Mouse (Mus musculus) neural tube, embryonic 13.5 days (tissue): Measurements from ENCODE around the gene Rnf185. TPM values are rescaled to one million over a fixed set of nuclear protein-coding genes. Genes with fewer than 3 reads are reported as not detected.
A peak's percentile ranks its signal among the peaks of the same experiment; 100 is the strongest.

Experiments
- ATAC-seq: fragments of 200-750 bp; cut with Nextera tagmentation; 2 replicates; pipeline ENCODE4 v1.8.0; 2017; ENCODE audit warnings: low read depth, mild to moderate bottlenecking, moderate TSS enrichment, moderate library complexity
- H3K27ac ChIP-seq: fragments of 300-500 bp; sonication (generic); replicated peaks from 2 replicates; pipeline ENCODE4 v1.5.1; 2015; ENCODE audit warnings: moderate library complexity, mild to moderate bottlenecking, inconsistent platforms
- H3K27me3 ChIP-seq: fragments of 300-500 bp; sonication (generic); 2 replicates; pipeline ENCODE4 v1.6.1; 2015; ENCODE audit warnings: mild to moderate bottlenecking, inconsistent platforms
- H3K36me3 ChIP-seq: fragments of 300-500 bp; sonication (generic); 2 replicates; pipeline ENCODE4 v1.6.1; 2015; ENCODE audit warnings: mild to moderate bottlenecking, inconsistent platforms
- H3K4me1 ChIP-seq: fragments of 300-500 bp; sonication (generic); replicated peaks from 2 replicates; pipeline ENCODE4 v1.6.1; 2015; ENCODE audit warnings: inconsistent platforms
- H3K4me2 ChIP-seq: fragments of 300-500 bp; sonication (generic); 2 replicates; pipeline ENCODE4 v1.6.1; 2015; ENCODE audit warnings: inconsistent platforms, mild to moderate bottlenecking, moderate library complexity
- H3K4me3 ChIP-seq: fragments of 300-500 bp; sonication (generic); 2 replicates; pipeline ENCODE4 v1.5.1; 2015; ENCODE audit warnings: mild to moderate bottlenecking, inconsistent platforms
- H3K9ac ChIP-seq: fragments of 300-500 bp; sonication (generic); 2 replicates; pipeline ENCODE4 v1.6.1; 2015; ENCODE audit warnings: moderate library complexity, mild to moderate bottlenecking, inconsistent platforms
- H3K9me3 ChIP-seq: fragments of 300-500 bp; sonication (generic); 2 replicates; pipeline ENCODE4 v1.6.1; 2016; ENCODE audit warnings: inconsistent platforms
- WGBS: fragments of 180-500 bp; shearing (Covaris S2); methylation state at CpG from one replicate; pipeline ENCODE4 v1.1.7; 2015; 5-methylcytosine and 5-hydroxymethylcytosine counted together
- polyA plus RNA-seq: library from polyadenylated mRNA; unstranded; fragments of >200 nt; fragmentation: Nextera tagmentation; extraction: Ambion mirVana; gene quantifications from 2 replicates; pipeline ENCODE4 v1.2.1, GENCODE M21; 2015

The Rnf185 gene
- polyA plus RNA-seq, 1 experiment from 2014 or later, result 41.8 TPM

DNA sequence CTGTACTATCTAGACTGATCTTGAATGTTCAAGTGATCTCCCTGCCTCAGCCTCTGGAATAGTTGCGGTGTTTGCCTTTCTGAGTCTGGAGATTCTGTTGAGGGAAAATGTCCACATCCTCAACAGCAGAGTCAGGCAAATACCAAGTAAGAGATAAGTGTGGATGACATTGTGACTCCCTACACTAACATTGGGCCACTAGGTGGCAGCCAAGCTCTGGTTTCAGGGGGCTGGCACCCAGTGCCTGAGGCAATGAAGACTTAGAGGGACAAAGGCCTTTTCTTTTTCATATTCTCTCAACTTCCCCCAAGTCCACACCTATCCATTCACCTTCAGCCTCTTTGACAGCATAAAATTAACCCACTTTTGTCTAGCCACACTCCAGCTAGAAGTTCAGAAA lies 20.3 kb upstream of the Rnf185 start:
- Histone ChIP-seq H3K4me3 (no peak overlapping the region), H3K4me1 (no peaks in the 10 kb centered on the region), H3K36me3 (no peaks in the 10 kb centered on the region), H3K27ac (no peak overlapping the region), H3K4me2 (no peak overlapping the region), H3K9me3 (no peaks in the 10 kb centered on the region), H3K9ac (no peak overlapping the region), H3K27me3 (0 out of 2 replicates have a peak, but pooled peaks cover 7% of the 10 kb centered on the region)
- peak; percentile 67 for ATAC-seq
- WGBS, result 38% methylated on average over 1 of the region's 1 CpGs

DNA sequence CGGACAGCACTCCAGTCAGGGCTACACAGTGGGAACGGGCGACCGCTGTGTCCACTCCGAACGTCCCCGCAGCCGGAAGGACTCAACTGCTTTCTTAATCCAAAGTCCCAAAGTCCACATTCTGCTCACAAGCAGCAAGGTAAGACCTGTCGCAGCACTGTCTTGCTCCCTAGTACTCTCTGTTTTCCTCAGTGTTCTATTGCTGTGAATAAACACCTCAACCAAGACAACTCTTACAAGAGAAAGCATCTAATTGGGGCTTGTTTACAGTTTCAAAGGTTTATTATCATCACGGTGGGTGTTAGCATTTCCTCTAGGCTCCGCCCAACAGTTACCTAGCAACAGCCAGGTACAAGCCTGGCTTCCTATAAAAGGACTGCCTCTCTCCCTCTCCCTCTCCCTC lies 19.3 kb upstream of the Rnf185 start:
- no peak overlapping the region for H3K4me2 ChIP-seq
- no peak for ATAC-seq
- 0 out of 2 replicates have a peak, but pooled peaks cover 7% of the 10 kb centered on the region for H3K27me3 ChIP-seq
- no peaks in the 10 kb centered on the region for H3K9me3 ChIP-seq
- H3K36me3 ChIP-seq, result no peaks in the 10 kb centered on the region
- no peak overlapping the region for H3K9ac ChIP-seq
- WGBS, result 24% methylated on average over 11 of the region's 11 CpGs
- H3K4me1 ChIP-seq, result no peaks in the 10 kb centered on the region
- H3K27ac ChIP-seq, result no peak overlapping the region
- no peak overlapping the region for H3K4me3 ChIP-seq

DNA sequence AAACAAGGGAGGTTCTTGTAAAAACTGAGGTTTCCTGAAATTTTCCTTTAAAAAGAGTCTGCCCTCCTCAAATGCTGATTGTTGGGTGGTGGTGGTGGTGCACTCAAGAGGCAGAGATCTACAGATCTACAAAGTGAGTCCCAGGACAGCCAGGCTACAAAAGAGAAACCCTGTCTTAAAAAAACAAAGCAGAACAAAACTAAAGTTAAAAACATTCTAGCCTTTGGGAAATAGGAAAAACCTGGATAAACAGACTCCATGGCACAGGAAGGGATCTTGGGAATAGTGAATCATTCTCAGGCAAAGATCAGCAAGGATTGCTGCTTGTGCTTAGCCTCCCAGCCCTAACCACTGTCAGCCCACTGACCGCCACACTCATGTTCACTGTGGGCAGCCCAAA lies 10.7 kb upstream of the Rnf185 start:
- Histone ChIP-seq H3K9ac (no peak overlapping the region), H3K4me3 (no peak overlapping the region), H3K27ac (no peak overlapping the region), H3K4me1 (no peaks in the 10 kb centered on the region), H3K27me3 (no peaks in the 10 kb centered on the region), H3K4me2 (no peak overlapping the region), H3K36me3 (no peaks in the 10 kb centered on the region), H3K9me3 (peaks cover 8% of the 10 kb centered on the region; the same call in 1 of the 2 replicates)
- WGBS, result 88% methylated on average over 1 of the region's 1 CpGs
- no peak for ATAC-seq

DNA sequence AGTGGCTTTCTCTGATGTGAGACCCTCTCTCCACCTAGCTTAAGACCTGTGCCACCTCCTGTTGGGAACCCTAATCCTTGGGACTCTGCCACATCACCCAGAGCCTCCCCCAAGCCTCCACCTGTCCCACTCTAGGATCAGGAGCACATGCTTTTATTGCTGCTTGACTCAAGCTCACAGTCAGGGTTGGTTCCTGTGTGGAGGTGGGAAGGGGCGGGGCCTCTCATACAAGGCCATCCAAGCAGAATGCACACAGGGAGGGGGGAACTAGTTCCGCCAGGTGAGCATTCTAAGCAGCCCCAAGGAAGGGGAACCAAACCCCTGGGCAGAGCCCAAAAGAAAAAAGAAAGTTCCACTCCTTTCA lies 6.9 kb upstream of the Rnf185 start:
- H3K4me1 ChIP-seq, result peaks cover under 1% of the 10 kb centered on the region; the same call in 1 of the 2 replicates
- H3K27ac ChIP-seq, result no peak overlapping the region
- H3K9ac ChIP-seq, result no peak overlapping the region
- 75% methylated on average over 2 of the region's 2 CpGs for WGBS
- no peak overlapping the region for H3K4me2 ChIP-seq
- H3K9me3 ChIP-seq, result no peaks in the 10 kb centered on the region
- ATAC-seq, result no peak
- peaks cover 13% of the 10 kb centered on the region; the same call in 1 of the 2 replicates for H3K36me3 ChIP-seq
- no peaks in the 10 kb centered on the region for H3K27me3 ChIP-seq
- H3K4me3 ChIP-seq, result no peak overlapping the region

DNA sequence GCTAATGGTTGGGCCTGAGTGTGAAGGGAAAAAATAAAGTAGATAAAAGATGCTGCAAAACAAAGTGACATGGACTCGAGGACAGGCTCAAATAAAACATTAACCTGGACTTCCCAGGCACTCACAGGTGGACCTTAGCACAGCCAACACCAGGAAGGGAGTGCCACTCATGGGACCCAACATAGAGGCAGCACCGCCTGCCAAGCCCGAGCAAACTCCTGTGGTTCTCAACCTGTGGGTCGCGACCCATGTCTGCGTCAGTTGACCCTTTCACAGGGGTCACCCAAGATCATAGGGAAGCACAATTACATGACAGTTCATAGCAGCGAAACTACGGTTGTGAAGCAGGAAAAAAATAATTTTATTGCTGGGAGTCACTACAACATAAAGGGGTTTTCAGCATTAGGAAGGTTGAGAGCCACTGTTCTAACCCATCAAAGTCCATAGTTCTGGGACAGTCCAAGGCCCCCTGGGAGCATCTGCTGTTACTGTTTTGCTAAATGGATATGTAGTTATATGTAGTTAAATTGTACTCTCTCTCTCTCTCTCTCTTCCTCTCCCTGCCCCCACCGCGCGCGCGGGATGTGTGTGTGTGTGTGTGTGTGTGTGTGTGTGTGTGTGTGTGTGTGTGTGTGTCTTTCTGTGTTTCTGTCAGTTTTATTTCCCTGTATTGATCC lies 6.4 kb upstream of the Rnf185 start:
- H3K4me3 ChIP-seq, result no peak overlapping the region
- H3K36me3 ChIP-seq, result peaks cover 13% of the 10 kb centered on the region; the same call in 1 of the 2 replicates
- H3K4me1 ChIP-seq, result peaks cover 6% of the 10 kb centered on the region
- ATAC-seq, result no peak
- H3K9me3 ChIP-seq, result no peaks in the 10 kb centered on the region
- no peak overlapping the region for H3K9ac ChIP-seq
- H3K27me3 ChIP-seq, result no peaks in the 10 kb centered on the region
- WGBS, result 86% methylated on average over 13 of the region's 13 CpGs
- H3K27ac ChIP-seq, result no peak overlapping the region
- H3K4me2 ChIP-seq, result no peak overlapping the region

DNA sequence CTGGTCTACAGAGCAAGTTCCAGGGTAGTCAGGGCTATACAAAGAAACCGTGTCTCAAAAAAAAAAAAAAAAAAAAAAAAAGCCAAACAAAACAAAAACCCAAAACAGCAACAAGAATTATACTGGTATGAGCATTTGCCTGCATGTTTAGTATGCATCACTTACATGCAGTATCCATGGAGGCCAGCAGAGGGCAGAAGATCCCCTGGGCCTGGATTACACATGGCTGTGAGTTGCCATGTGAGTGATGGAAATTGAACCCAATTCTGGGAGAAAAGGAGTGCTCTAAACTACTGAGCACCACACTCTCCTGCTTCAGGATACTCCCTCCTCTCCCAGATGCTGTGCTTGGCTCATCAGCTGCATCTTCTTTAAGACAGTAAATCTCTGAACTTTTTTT lies 4.2 kb upstream of the Rnf185 start:
- WGBS, result 33% methylated on average over 1 of the region's 1 CpGs

DNA sequence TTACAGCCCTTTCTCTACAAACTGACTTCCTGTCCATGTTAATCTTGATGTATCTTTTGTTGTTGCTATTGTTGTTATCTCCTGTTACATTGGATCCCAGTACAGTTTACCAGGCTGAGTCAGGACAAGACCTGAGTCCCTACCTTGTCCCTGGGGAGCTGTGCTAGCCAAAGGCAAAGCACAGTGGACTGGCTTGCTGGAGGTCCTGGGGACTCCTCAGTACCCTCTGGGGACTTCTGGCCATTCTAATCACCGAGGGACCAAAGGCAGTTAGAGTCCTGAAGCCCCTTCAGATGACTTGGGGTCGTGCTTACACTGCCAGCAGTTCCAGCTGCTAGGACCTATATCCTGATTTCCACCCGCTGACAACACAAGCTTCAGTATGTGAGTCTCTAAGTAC lies 2.3 kb upstream of the Rnf185 start:
- H3K4me3 ChIP-seq, result no peak overlapping the region
- ATAC-seq, result no peak
- no peak overlapping the region for H3K27ac ChIP-seq
- H3K36me3 ChIP-seq, result peaks cover 13% of the 10 kb centered on the region; the same call in 1 of the 2 replicates
- peaks cover 31% of the 10 kb centered on the region for H3K4me1 ChIP-seq
- H3K9ac ChIP-seq, result no peak overlapping the region
- no peaks in the 10 kb centered on the region for H3K27me3 ChIP-seq
- no peaks in the 10 kb centered on the region for H3K9me3 ChIP-seq
- WGBS, result 97% methylated on average over 3 of the region's 3 CpGs
- no peak overlapping the region for H3K4me2 ChIP-seq

More for the DNA sequence above, 4.2 kb upstream of the Rnf185 start:
- ATAC-seq, result no peak
- Histone ChIP-seq H3K36me3 (peaks cover 13% of the 10 kb centered on the region; the same call in 1 of the 2 replicates), H3K9me3 (no peaks in the 10 kb centered on the region), H3K4me3 (no peak overlapping the region), H3K27me3 (no peaks in the 10 kb centered on the region), H3K4me1 (peaks cover 18% of the 10 kb centered on the region), H3K9ac (no peak overlapping the region), H3K27ac (no peak overlapping the region), H3K4me2 (no peak overlapping the region)

DNA sequence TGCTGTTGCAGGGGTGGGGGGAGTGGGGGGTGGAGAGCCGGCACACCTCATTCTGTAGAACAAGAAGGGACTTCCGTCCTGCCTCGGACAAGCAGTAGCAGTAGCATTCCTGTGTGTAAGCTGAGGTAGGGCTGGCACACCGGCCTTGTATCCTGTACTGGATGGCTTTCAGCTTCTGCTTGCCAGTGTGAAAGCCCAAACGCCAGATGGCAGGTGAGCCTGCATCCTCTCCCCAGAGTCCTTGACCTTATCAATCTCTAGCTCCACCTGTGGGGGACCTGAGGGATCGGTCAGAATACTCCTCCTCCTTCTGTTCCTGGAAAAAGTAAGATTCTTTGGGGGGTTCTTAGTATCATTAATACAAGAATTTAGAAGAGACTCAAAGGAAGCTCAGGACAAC lies 1.3 kb upstream of the Rnf185 start:
- H3K4me2 ChIP-seq, result peak overlapping the region; percentile 93
- H3K36me3 ChIP-seq, result peaks cover 13% of the 10 kb centered on the region; the same call in 1 of the 2 replicates
- no peak for ATAC-seq
- no peaks in the 10 kb centered on the region for H3K9me3 ChIP-seq
- 78% methylated on average over 6 of the region's 6 CpGs for WGBS
- H3K4me3 ChIP-seq, result peak overlapping the region; percentile 86
- H3K4me1 ChIP-seq, result peaks cover 31% of the 10 kb centered on the region
- H3K9ac ChIP-seq, result peak overlapping the region; percentile 91
- no peaks in the 10 kb centered on the region for H3K27me3 ChIP-seq
- no peak overlapping the region for H3K27ac ChIP-seq

DNA sequence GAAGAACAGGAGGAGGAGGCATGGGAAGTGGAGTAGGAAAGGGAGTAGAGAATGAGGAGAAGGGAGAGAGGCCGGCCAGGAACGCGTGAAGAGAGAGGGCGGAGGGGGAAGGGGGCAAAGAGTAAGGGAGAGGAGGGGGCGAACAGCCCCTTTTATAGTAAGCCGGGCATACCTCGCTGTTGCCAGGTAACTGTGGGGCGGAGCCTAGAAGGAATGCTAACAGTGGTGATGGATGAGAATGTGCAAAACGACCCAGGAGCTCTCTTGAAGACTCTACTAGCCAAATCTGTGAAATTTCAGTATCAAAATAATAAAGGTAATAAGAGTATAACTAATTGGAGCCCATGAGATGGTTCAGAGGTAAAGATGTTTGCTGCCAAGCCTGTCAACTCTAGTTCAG lies 606 bp upstream of the Rnf185 start:
- Histone ChIP-seq H3K36me3 (peaks cover 13% of the 10 kb centered on the region; the same call in 1 of the 2 replicates), H3K4me2 (peak overlapping the region; percentile 93), H3K4me1 (peaks cover 31% of the 10 kb centered on the region), H3K9ac (peak overlapping the region; percentile 91), H3K27ac (peak overlapping the region; percentile 92), H3K9me3 (no peaks in the 10 kb centered on the region), H3K27me3 (no peaks in the 10 kb centered on the region), H3K4me3 (peak overlapping the region; percentile 86)
- ATAC-seq, result peak; percentile 72
- WGBS, result under 1% methylated on average over 9 of the region's 9 CpGs

DNA sequence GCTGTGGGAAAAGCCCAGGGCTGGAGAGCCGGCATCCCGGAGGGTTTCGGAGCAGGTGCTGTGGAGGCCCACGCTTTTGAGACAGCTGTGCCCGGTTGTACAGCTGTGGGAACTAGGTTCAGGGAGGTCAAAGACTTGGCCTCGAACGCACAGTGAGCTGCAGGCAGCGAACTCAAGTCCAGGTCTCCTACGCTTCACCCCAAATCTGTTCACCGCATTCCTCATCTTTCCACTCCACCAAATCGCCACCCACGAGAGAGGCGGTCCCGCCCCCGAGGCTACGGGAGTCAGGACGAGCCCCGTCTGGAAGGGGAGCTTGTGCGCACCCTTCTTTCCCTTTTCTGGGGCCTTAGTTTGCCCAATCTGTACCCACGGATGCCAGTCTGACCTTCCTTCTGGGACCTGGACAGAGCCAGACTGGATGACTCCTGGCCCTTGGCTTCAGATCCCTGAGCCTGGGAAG lies 431 bp downstream of the Rnf185 start:
- no peaks in the 10 kb centered on the region for H3K27me3 ChIP-seq
- H3K4me2 ChIP-seq, result peak overlapping the region; percentile 93
- WGBS, result 2% methylated on average over 20 of the region's 20 CpGs
- H3K9me3 ChIP-seq, result no peaks in the 10 kb centered on the region
- peak; percentile 41 for ATAC-seq
- H3K36me3 ChIP-seq, result peaks cover 13% of the 10 kb centered on the region; the same call in 1 of the 2 replicates
- peak overlapping the region; percentile 92 for H3K27ac ChIP-seq
- H3K4me3 ChIP-seq, result peak overlapping the region; percentile 86
- peaks cover 31% of the 10 kb centered on the region for H3K4me1 ChIP-seq
- peak overlapping the region; percentile 91 for H3K9ac ChIP-seq

DNA sequence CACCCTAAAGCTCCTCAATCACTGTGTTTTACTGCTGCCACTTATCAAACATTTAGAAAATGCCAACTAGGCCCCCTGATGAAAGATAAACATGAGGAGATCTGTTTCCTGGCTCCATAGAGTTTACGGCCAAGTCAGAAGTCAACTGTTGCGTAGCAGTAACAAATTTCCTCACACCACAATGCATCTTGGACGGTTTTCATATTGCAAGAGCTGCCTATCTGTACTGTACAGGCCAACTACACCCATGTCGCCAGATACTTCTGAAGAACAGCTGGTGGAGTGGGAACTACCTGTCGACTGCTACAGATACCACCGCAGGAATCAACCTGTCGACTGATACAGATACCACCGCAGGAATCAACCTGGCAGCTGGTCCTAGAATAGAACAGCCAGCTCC lies 7.3 kb downstream of the Rnf185 start:
- ATAC-seq, result no peak
- Histone ChIP-seq H3K9me3 (no peaks in the 10 kb centered on the region), H3K27me3 (no peaks in the 10 kb centered on the region), H3K36me3 (no peaks in the 10 kb centered on the region), H3K4me3 (no peak overlapping the region), H3K27ac (no peak overlapping the region), H3K4me2 (no peak overlapping the region), H3K9ac (no peak overlapping the region), H3K4me1 (peaks cover 6% of the 10 kb centered on the region)
- 93% methylated on average over 8 of the region's 8 CpGs for WGBS

DNA sequence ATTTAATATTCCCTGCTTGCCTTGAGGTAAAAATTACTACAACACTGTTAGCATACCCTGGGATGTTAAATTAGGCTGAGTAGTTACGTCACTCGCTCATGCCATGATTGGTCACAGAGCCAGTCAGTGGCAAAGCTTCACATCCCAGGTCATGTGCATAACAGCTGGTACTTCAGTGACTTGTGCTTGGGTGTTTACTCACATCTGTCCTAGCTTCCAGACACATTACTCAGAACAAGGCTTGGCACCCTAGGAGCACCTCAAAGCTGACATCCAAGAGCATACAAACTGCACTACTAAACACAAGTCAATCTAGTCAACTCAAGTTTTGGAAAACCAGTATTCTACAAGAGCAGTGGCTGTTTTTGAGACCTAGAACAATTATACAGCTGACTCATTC lies 9.1 kb downstream of the Rnf185 start:
- no peak for ATAC-seq
- Histone ChIP-seq H3K4me2 (no peak overlapping the region), H3K36me3 (no peaks in the 10 kb centered on the region), H3K9me3 (no peaks in the 10 kb centered on the region), H3K27ac (no peak overlapping the region), H3K4me3 (no peak overlapping the region), H3K27me3 (no peaks in the 10 kb centered on the region), H3K4me1 (peaks cover 6% of the 10 kb centered on the region), H3K9ac (no peak overlapping the region)
- 100% methylated on average over 2 of the region's 2 CpGs for WGBS

DNA sequence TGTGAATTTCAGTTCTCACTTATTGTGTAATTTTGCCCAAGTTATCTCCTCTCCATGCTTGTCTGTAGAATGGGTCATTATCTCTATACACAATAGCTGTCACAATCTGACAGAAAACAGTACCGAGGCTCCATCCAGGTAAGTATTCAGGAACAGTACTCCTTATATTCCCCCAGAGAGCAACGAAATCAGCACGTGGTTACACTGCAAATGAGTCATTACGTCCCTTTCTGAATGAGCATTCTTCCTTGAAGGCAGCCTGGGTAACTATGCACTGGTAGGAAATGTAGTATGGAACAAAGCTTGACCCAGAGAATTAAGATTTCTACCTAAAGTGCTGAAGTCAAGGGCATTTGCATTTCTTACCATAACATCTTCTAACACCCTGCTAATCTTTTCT lies 9.5 kb downstream of the Rnf185 start:
- Histone ChIP-seq H3K4me3 (no peak overlapping the region), H3K36me3 (no peaks in the 10 kb centered on the region), H3K9ac (no peak overlapping the region), H3K4me2 (no peak overlapping the region), H3K9me3 (no peaks in the 10 kb centered on the region), H3K4me1 (peaks cover 6% of the 10 kb centered on the region), H3K27me3 (no peaks in the 10 kb centered on the region), H3K27ac (no peak overlapping the region)
- WGBS, result 64% methylated on average over 4 of the region's 4 CpGs
- ATAC-seq, result no peak
